Mouse (Mus musculus): Measurements from ENCODE around the gene Gm21970.
A peak's percentile ranks its signal among the peaks of the same experiment; 100 is the strongest.

Gm21970 gene

GRCm38 (mm10) chr16:91373473-91374252 lies 17.9 kb upstream of the Gm21970 start:
- no peak for DNase-seq

GRCm38 (mm10) chr16:91374253-91374634 lies 17.3 kb upstream of the Gm21970 start:
- DNase-seq: no peak

- DNase-seq: no peak
Observed at GRCm38 (mm10) chr16:91376701-91377100, 14.8 kb upstream of the Gm21970 start.

GRCm38 (mm10) chr16:91378431-91378986 lies 13.0 kb upstream of the Gm21970 start:
- no peak for DNase-seq

- no peak for DNase-seq
Observed at GRCm38 (mm10) chr16:91378991-91379390, 12.5 kb upstream of the Gm21970 start.

GRCm38 (mm10) chr16:91379412-91379811 lies 12.1 kb upstream of the Gm21970 start:
- DNase-seq: no peak

GRCm38 (mm10) chr16:91380151-91380550 lies 11.4 kb upstream of the Gm21970 start:
- DNase-seq: no peak

GRCm38 (mm10) chr16:91381606-91382005 lies 9.9 kb upstream of the Gm21970 start:
- no peak for DNase-seq

- DNase-seq: no peak
Observed at GRCm38 (mm10) chr16:91382261-91382790, 9.2 kb upstream of the Gm21970 start.

- DNase-seq: no peak
Observed at GRCm38 (mm10) chr16:91384221-91384620, 7.3 kb upstream of the Gm21970 start.

- peak; percentile 77 for DNase-seq
Observed at GRCm38 (mm10) chr16:91385621-91386020, 5.9 kb upstream of the Gm21970 start.

GRCm38 (mm10) chr16:91386419-91387120 lies 5.0 kb upstream of the Gm21970 start:
- no peak for DNase-seq

- DNase-seq: no peak
Observed at GRCm38 (mm10) chr16:91387121-91387486, 4.4 kb upstream of the Gm21970 start.

GRCm38 (mm10) chr16:91390100-91390499 lies 1.4 kb upstream of the Gm21970 start:
- no peak for DNase-seq

GRCm38 (mm10) chr16:91394826-91395410 lies 3.4 kb downstream of the Gm21970 start:
- DNase-seq: no peak

- no peak for DNase-seq
Observed at GRCm38 (mm10) chr16:91395633-91396392, 4.3 kb downstream of the Gm21970 start.

GRCm38 (mm10) chr16:91396844-91397537 lies 5.5 kb downstream of the Gm21970 start:
- no peak for DNase-seq

GRCm38 (mm10) chr16:91398030-91398429 lies 6.5 kb downstream of the Gm21970 start:
- DNase-seq: no peak

- no peak for DNase-seq
Observed at GRCm38 (mm10) chr16:91398944-91399343, 7.4 kb downstream of the Gm21970 start.

- no peak for DNase-seq
Observed at GRCm38 (mm10) chr16:91401569-91402165, 10.1 kb downstream of the Gm21970 start.

GRCm38 (mm10) chr16:91403784-91404183 lies 12.3 kb downstream of the Gm21970 start:
- no peak for DNase-seq

GRCm38 (mm10) chr16:91404187-91404586 lies 12.7 kb downstream of the Gm21970 start:
- no peak for DNase-seq

All from kidney, postnatal 14 days (tissue).